Mouse (Mus musculus): ENCODE measurements around the gene Cyp26c1. TPM values are rescaled to one million over a fixed set of nuclear protein-coding genes. Genes with fewer than 3 reads are reported as not detected.

The Cyp26c1 gene
- polyA plus RNA-seq, 1 experiment = not detected

- no peak for TF ChIP-seq POLR2A (IDR thresholded peaks at IDR 0.05; ENCODE audit: borderline replicate concordance, extremely low read depth, insufficient read depth, insufficient read length, poor library complexity, severe bottlenecking)
- peak; percentile 10; the same call in 1 of the 2 replicates for TF ChIP-seq CTCF (IDR thresholded peaks at IDR 0.05; ENCODE audit: borderline replicate concordance, extremely low read depth, insufficient read depth, insufficient read length)
- no peak for DNase-seq (ENCODE audit: low read depth)
Measured at GRCm38 (mm10) chr19:37686941-37687850, 1.8 kb downstream of the Cyp26c1 start.

- TF ChIP-seq POLR2A (IDR thresholded peaks at IDR 0.05; ENCODE audit: borderline replicate concordance, extremely low read depth, insufficient read depth, insufficient read length, poor library complexity, severe bottlenecking) = no peak
- no peak for TF ChIP-seq CTCF (IDR thresholded peaks at IDR 0.05; ENCODE audit: borderline replicate concordance, extremely low read depth, insufficient read depth, insufficient read length)
- DNase-seq (ENCODE audit: low read depth) = no peak
Measured at GRCm38 (mm10) chr19:37689478-37689877, 4.1 kb downstream of the Cyp26c1 start.

GRCm38 (mm10) chr19:37690716-37691115 is 5.3 kb downstream of the Cyp26c1 start:
- DNase-seq (ENCODE audit: low read depth) = peak; percentile 43
- no peak for TF ChIP-seq POLR2A (IDR thresholded peaks at IDR 0.05; ENCODE audit: borderline replicate concordance, extremely low read depth, insufficient read depth, insufficient read length, poor library complexity, severe bottlenecking)
- TF ChIP-seq CTCF (IDR thresholded peaks at IDR 0.05; ENCODE audit: borderline replicate concordance, extremely low read depth, insufficient read depth, insufficient read length) = peak; percentile 29; the same call in 1 of the 2 replicates

DNA sequence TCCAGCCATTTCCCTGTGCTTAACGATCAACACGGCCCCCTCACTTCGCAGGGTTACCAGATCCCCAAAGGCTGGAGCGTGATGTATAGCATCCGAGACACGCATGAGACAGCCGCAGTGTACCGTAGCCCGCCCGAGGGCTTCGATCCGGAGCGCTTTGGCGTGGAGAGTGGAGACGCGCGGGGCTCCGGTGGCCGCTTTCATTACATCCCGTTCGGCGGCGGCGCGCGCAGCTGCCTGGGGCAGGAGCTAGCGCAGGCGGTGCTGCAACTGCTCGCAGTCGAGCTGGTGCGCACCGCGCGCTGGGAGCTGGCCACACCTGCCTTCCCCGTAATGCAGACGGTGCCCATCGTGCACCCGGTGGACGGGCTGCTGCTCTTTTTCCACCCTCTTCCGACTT is 7.5 kb downstream of the Cyp26c1 start:
- DNase-seq (ENCODE audit: low read depth) = peak; percentile 76

GRCm38 (mm10) chr19:37695146-37695545 is 9.8 kb downstream of the Cyp26c1 start:
- no peak for DNase-seq (ENCODE audit: low read depth)
- TF ChIP-seq CTCF (IDR thresholded peaks at IDR 0.05; ENCODE audit: borderline replicate concordance, extremely low read depth, insufficient read depth, insufficient read length) (no peak), POLR2A (IDR thresholded peaks at IDR 0.05; ENCODE audit: borderline replicate concordance, extremely low read depth, insufficient read depth, insufficient read length, poor library complexity, severe bottlenecking) (no peak)

More for the DNA sequence above, 7.5 kb downstream of the Cyp26c1 start:
- TF ChIP-seq POLR2A (IDR thresholded peaks at IDR 0.05; ENCODE audit: borderline replicate concordance, extremely low read depth, insufficient read depth, insufficient read length, poor library complexity, severe bottlenecking) = no peak
- TF ChIP-seq CTCF (IDR thresholded peaks at IDR 0.05; ENCODE audit: borderline replicate concordance, extremely low read depth, insufficient read depth, insufficient read length) = no peak

- DNase-seq (ENCODE audit: low read depth) = peak; percentile 29
- TF ChIP-seq POLR2A (IDR thresholded peaks at IDR 0.05; ENCODE audit: borderline replicate concordance, extremely low read depth, insufficient read depth, insufficient read length, poor library complexity, severe bottlenecking) (no peak), CTCF (IDR thresholded peaks at IDR 0.05; ENCODE audit: borderline replicate concordance, extremely low read depth, insufficient read depth, insufficient read length) (no peak)
Measured at GRCm38 (mm10) chr19:37695762-37696602, 10.6 kb downstream of the Cyp26c1 start.

GRCm38 (mm10) chr19:37696603-37697334 is 11.4 kb downstream of the Cyp26c1 start:
- TF ChIP-seq CTCF (IDR thresholded peaks at IDR 0.05; ENCODE audit: borderline replicate concordance, extremely low read depth, insufficient read depth, insufficient read length) = no peak
- TF ChIP-seq POLR2A (IDR thresholded peaks at IDR 0.05; ENCODE audit: borderline replicate concordance, extremely low read depth, insufficient read depth, insufficient read length, poor library complexity, severe bottlenecking) = no peak
- no peak for DNase-seq (ENCODE audit: low read depth)

DNA sequence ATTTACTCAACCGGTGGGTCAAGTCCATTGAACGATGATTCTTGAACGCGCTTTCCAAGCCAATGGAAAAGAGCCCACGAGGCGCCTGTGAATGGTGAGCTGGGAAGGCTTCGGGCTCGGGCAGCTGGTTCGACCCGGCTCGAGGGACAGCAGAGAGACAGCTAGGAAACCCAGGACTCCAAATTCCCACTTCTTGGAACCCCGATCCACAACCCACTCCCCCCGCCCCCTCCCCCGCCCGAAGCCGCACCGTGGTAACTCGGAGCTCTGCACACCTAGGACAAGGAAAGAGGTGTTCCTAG is 11.9 kb downstream of the Cyp26c1 start:
- TF ChIP-seq CTCF (IDR thresholded peaks at IDR 0.05; ENCODE audit: borderline replicate concordance, extremely low read depth, insufficient read depth, insufficient read length) (no peak), POLR2A (IDR thresholded peaks at IDR 0.05; ENCODE audit: borderline replicate concordance, extremely low read depth, insufficient read depth, insufficient read length, poor library complexity, severe bottlenecking) (no peak)
- DNase-seq (ENCODE audit: low read depth) = no peak

DNA sequence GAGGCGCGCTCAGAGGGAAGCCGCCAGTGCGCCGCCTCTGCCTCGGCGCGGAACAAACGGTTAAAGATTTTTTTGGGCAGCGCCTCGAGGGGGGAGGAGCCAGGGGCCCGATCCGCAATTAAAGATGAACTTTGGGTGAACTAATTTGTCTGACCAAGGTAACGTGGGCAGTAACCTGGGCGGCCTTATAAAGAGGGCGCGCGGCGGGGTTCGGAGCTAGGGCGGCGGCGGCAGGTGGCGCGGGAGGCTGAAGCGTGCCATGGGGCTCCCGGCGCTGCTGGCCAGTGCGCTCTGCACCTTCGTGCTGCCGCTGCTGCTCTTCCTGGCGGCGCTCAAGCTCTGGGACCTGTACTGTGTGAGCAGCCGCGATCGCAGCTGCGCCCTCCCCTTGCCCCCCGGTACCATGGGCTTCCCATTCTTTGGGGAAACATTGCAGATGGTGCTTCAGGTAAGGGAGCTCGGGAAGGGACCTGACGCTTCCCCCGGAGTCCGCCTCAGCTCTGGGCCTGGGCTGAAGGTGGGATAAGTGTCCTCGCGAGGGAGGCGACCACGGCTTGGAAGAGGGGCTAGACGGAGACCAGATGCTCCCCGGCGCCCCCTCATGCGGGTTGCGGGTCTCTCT is 12.4 kb downstream of the Cyp26c1 start, which contains the start of gene Cyp26a1:
Cyp26a1 (plus strand) TSS at position 148 of the 622 bp plus-strand sequence.
- TF ChIP-seq POLR2A (IDR thresholded peaks at IDR 0.05; ENCODE audit: borderline replicate concordance, extremely low read depth, insufficient read depth, insufficient read length, poor library complexity, severe bottlenecking) (no peak), CTCF (IDR thresholded peaks at IDR 0.05; ENCODE audit: borderline replicate concordance, extremely low read depth, insufficient read depth, insufficient read length) (no peak)
- peak; percentile 28 for DNase-seq (ENCODE audit: low read depth)

All from brain, embryonic 14.5 days (tissue).